Mouse (Mus musculus) thymus, postnatal 4 days (tissue): ENCODE measurements around the gene Prrg4.
"Not testable (repeated sequence)": the region's sequence is repeated elsewhere in the genome, so short reads cannot be mapped to it uniquely, and the experiment has no call there.

Experiments used
- DNase-seq: peaks from one replicate; pipeline ENCODE4 v3.0.0; 2021

The Prrg4 gene

DNA sequence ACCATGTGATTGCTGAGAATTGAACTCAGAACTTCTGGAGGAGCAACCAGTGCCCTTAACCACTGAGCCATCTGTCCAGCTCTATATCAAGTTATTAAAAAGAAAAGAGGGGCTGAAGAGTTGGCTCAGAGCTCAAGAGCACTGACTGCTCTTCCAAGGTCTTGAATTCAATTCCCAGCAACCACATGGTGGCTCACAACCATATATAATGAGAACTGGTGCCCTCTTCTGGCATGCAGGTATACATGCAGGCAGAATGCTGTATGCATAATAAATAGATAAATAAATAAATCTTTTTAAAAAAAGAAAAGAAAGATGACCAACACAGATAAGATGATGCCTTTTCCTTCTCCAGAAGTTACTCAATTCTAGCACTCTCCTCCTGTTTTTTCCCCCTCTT, 8.7 kb downstream of the Prrg4 start:
- DNase-seq = no peak

DNA sequence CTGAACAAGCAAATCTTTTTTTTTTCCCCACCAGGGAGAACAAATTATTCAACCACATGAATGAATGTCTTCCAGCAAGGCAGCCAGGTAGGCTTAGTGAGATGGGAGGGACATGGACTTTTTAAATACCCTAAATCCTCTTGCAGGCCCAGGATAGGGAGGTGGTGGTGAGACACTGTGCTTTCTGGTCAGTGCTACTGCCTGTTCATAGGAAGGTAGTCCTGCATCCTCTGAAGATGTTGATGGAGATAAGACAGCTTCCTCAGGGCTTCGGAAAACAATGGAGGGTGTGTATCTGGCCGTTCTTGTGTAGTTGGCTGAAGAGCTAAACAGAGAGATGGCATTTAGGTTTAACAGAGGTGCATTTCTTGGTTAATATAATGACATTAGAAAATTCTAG, 17.2 kb downstream of the Prrg4 start:
- no peak for DNase-seq

DNA sequence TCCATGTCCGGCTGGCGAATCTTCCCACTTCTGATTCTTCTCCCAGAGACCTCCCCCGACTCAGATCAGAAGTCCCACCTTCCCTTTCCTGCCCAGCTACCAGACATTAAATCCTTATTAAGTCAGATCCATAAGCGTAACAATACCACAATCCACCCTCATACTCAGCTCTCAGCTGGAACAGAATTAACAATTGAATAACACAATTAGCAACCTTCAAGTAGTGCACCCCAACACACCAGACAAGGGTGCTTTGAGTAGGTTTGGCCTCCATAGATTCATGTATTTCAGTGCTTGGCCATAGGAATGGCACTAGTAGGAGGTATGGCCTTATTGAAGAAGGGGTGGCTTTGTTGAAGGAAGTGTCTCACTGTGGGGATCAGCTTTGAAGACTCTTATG, 23.5 kb downstream of the Prrg4 start:
- no peak for DNase-seq

DNA sequence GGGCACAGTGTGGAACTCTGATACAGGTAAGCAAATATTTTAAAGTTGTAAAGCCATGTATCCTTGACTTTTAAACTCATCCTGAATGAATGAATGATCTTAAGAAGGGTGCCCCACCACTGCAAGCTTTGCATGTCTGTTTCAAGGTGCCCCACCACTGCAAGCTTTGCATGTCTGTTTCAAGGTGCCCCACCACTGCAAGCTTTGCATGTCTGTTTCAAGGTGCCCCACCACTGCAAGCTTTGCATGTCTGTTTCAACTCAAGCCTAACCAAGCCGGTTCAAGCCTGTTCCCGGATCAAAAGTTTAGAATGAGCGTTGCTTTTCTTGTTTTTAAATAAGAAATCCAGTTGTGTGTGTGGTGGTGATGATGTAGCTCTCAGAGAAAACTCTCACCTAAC, 30.9 kb downstream of the Prrg4 start:
- not testable (repeated sequence) for DNase-seq

DNA sequence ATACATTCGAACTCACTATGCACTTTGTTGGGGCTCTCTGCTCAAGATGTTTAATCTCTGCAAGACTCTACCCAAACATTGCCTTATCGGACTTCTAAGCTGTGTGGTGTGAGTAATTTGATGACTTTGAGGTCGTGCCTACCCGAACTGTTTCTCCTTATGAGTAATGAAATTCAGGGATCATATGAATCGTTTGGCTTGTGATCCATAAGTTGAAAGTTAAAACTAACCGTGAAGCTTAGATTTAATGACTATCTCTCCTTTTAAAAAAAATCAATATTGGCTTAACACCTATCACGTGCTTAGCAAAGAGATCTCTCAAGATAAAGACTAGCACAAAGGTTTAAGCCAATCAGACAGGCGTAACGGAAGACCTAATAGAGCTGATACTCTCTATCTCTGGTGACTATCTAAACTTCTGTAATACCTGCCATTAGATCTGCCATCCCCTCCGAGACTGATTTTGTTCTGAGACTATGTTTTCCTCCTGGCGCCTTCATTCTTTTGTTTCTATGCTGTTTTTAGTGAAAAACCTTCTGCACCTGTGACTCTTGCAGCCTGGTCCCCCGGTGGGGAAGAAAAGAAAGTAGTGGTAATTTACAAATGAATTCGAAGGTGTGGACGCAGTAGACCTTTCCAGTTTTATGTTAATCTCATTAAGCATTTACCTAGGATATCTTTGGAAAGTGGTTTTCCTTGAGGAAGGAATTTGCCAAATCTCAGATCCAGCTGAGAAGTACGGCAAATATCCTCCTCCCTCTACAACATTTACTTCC, 31.9 kb downstream of the Prrg4 start:
- DNase-seq = no peak

- DNase-seq = peak; percentile 92
Observed at GRCm38 (mm10) chr2:104816866-104817439, 32.7 kb downstream of the Prrg4 start.

DNA sequence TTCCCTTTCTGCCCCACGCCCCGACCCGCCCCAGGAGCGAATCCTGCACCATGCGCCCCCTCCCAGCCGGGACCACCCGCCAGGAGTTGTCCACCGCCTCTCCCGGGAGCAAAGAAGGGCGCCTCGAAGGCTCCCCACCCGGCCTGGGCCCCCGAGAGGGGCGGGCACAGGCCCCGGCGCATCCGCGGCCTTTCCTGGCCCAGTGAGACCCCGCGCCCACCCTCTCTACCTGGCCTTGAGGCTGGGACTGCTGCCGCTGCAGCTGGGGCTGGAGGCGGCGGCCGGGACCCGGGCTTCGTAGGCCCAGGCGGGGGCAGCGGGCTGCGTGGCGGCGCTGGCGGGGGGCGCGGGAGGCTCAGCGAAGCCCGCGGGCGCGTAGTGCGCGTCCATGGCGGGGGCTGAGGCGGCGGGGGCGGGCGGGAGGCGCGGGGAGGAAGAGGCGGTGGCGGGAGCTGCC, 33.3 kb downstream of the Prrg4 start, which contains the start of gene Qser1:
TSS of gene Qser1 (minus strand) at position 390 of the 457 bp plus-strand sequence.
- DNase-seq = peak; percentile 73

DNA sequence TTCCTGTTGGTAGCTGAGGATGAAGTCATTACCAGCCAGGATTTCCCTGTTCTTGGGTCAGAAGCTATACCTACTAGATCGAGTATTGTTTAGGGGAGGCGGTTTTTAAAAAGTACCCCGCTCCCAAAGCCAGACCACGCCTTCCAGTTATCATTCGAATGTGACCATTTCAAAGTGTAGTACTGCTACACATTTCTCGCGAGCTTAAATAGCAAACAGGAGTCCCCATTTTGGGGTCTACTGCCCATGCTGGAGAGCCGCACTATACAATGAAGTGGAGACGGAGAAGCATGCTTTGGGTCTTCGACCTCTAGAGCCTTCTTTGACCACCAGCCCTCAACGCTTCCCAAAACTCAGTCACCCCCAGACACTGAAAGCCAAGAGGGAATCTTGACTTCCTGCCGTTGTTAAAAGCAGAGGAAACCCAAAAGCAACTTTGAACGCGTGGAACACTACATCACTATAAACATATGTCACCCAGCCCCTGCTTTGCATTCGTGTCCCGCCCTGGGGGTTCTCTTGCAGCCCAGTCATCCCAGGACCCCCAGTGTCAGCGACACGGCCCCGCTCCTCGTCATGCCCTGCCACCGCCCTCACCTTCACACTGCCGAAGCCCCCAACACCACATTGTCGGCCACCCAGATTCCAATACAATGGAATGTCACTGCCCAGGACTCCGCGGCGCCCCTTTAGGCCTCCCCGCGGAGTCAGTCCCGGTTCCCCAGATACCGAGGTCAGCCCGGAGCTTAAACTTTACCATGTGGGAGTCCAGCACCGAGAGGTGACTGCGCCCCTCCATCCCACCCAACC, 33.9 kb downstream of the Prrg4 start:
- peak; percentile 61 for DNase-seq

GRCm38 (mm10) chr2:104814181-104814951, 35.3 kb downstream of the Prrg4 start:
- no peak for DNase-seq

GRCm38 (mm10) chr2:104805435-104805834, 44.2 kb downstream of the Prrg4 start:
- no peak for DNase-seq
